Mouse (Mus musculus) adrenal gland, postnatal 14 days (tissue): ENCODE data around the gene Kat6b. TPM values are rescaled to one million over a fixed set of nuclear protein-coding genes. Genes with fewer than 3 reads are reported as not detected.
"Not testable (repeated sequence)": the region's sequence is repeated elsewhere in the genome, so short reads cannot be mapped to it uniquely, and the experiment has no call there.

Experiments
- DNase-seq: peaks from one replicate; pipeline ENCODE4 v3.0.0; 2021; ENCODE audit warnings: mixed read lengths
- total RNA-seq: library from RNA; stranded (reverse); gene quantifications from 2 replicates; pipeline ENCODE4 v1.2.3, GENCODE M21; 2021

Kat6b gene
- total RNA-seq, 1 experiment from 2014 or later, result 43.4 TPM

DNA sequence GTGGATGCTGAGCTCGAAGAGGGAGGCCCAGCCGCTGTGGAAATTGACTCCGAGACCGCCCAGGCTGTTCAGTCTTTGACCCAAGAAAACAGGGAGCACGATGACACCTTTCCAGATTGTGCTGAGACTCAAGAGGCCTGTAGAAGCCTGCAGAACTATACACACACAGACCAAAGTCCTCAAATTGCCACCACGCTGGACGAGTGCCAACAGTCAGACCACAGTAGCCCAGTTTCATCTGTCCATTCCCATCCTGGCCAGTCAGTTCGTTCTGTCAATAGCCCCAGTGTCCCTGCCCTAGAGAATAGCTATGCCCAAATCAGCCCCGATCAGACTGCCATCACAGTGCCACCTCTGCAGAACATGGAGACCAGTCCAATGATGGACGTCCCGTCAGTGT is 188.0 kb downstream of the Kat6b start:
- DNase-seq, result no peak

DNA sequence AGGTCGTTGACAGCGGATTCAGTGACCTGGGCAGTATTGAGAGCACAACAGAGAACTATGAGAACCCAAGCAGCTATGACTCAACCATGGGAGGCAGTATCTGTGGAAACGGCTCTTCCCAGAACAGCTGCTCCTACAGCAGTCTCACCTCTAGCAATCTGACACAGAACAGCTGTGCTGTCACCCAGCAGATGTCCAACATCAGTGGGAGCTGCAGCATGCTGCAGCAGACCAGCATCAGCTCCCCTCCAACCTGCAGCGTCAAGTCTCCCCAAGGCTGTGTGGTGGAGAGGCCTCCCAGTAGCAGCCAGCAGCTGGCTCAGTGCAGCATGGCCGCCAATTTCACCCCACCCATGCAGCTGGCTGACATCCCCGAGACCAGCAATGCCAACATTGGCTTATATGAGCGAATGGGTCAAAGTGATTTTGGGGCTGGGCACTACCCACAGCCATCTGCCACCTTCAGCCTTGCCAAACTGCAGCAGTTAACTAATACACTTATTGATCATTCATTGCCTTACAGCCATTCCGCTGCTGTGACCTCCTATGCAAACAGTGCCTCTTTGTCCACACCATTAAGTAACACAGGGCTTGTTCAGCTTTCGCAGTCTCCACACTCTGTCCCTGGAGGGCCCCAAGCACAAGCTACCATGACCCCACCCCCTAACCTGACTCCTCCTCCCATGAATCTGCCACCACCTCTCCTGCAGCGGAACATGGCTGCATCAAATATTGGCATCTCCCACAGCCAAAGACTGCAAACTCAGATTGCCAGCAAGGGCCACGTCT is 188.6 kb downstream of the Kat6b start:
- no peak for DNase-seq

DNA sequence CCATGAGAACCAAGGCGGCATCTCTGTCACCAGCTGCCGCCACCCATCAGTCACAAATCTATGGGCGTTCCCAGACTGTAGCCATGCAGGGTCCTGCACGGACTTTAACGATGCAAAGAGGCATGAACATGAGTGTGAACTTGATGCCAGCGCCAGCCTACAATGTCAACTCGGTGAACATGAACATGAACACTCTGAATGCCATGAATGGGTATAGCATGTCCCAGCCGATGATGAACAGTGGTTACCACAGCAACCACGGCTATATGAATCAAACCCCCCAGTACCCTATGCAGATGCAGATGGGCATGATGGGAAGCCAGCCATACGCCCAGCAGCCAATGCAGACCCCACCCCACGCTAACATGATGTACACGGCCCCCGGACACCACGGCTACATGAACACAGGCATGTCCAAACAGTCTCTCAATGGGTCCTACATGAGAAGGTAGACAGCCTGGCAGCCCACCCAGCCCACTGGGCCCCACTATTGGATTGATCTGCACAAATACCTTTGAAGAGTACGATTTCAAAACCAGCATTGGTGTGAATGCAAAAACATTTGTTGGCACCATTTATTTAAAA is 189.3 kb downstream of the Kat6b start:
- DNase-seq, result not testable (repeated sequence)

DNA sequence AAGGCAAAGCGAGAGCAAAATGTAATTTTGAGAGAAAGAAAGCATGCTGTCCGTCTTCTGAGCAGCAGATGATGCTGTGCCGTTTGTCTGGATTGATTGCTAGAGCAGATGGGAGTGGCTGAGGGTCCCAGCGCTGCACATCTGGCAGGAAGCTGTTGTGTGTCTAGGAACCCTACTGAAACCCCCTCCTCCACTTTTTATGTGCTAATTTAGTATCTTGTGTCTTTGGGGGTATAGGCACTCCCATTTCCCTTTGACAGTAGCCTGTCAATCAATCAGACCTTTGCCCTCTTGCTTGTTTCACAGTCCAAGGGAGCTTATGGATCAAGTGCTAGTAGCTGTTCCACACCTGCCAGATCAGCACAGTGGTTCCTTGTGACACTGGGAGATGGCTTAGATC is 191.9 kb downstream of the Kat6b start:
- DNase-seq, result no peak

DNA sequence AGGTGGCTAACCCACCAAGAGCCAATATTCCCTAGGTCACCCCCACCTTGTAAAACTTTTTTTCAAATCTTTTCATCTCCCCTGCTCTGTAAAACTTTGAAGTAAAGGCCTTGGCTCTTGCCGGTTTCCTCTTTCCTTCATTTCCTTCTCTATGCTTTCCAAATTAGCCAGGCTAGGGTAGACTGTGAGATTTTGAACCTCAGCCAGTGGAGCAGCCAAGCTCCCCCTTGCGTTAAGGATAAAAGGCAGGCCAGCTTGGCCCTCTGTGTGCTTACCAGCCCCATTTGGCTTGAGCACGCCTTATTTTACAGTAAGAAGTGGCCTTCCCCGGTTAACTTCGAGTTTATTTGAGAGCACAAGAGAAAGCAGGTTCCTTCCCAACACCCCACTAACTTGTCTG is 193.2 kb downstream of the Kat6b start:
- DNase-seq, result no peak

DNA sequence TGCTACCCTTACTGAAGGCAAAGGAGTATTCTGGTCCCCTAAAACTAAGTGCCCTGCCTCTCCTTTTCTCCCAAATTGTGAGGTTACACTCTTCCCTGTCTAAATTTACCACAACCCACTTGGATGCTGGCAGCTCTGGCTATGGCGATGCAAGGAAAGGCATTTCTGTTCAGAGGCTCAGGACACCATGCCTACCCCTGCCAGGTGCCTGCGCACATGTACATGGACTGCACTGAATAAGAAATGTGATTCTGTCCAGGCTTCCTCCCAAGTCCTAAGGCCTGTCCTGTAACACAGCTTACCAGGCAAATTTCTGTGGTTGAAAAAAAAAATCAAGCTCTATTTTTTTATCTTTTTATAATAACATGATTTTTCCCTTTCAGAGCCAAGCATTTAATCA is 195.0 kb downstream of the Kat6b start:
- DNase-seq, result no peak

DNA sequence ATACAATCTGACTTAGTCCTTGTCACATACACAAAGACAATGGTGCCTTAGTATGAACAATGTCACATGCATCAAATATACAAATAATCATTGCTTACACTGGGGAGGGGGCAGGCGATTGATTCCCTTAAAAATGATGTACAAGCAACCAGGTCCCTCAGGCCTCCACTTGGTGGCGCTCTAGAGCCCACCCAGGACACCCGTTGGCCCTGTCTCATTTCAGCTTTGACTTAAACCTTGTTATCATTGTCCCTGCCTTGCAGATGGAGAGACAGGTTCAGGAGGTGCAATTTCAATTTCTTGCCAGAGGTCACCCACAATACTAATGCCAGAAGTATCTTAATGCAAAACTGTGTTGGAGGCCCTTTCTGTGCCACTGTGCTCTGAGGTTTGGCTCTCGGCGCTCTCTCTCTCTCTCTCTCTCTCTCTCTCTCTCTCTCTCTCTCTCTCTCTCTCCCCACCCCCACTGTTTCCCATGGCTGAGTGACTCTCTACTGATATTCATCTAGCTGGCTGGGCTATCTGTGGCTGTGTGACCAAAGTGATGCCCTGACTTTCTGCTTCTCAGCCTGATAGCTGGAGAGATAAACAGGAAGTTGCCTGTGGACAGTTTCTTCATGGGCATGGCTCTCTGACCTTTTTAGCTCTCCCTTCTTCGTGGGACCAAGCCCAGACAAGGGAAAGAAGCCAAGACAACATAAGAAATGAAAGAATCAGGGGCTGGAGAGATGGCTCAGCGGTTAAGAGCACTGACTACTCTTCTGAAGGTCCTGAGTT is 197.5 kb downstream of the Kat6b start:
- peak; percentile 82 for DNase-seq

DNA sequence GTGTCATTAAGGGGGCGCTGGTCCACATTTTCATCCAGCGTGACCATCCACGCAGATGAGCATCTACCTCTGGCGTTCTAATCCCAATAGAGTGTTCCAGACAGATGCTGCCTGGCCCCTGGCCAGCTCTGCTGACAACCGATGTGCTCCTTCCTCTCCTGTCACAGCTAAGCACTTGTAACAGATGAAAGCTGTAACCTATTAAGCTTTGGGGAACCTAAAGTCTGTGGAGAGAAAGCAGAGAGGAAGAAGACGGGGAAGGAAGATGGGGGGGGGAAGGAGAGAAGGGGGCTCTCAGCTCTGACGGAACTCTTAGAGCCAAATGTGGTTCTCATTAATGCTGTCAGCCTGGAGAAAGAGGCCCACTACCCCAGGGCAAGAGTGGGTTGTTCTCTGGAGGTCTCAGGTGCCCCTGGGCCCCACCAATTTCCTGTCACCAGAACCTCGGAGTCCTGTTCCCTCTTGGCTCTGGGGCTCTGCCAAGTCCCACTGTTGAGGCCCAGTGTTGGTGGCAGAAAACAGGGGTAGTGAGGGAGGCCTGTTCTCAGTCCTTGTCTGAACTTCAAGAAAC is 198.5 kb downstream of the Kat6b start:
- peak; percentile 34 for DNase-seq

DNA sequence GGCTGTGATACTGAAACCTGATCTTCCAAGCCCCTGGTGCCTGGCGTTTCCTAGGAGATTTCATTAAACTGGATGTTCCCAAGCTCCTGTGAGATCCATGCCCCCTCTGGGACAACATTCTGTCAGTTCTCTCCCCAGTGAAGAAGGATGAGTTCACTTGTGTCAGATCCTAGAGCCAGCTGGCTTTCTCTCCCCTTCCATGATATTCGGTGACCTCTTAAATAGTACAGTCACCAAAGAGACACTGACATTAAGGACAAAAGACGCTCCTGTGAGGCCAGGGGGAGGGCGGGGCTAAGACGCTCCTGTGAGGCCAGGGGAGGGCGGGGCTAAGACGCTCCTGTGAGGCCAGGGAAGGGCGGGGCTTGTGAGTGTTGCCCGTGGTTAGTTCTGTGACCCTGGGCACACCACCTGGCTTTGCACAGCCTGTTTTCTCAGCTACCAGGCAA is 201.5 kb downstream of the Kat6b start:
- peak; percentile 81 for DNase-seq

DNA sequence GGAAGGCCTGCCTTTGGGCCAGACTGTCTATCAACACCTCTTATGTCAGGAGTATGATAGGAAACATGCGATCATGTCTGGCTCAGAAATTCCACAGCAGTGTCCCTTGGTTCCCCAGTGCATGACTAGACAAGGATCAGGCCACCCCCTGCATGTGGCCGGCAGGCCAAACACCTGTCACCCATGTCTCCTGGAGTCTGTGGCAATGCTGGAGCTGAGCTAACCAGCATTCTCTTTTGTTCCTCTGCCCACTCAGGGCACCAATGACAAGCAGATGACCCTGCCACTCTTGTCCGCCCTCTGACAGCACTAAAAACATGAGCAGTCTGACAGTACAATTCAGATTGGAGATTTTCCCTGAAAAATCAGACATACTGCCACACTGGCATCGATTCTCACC is 202.6 kb downstream of the Kat6b start:
- DNase-seq, result no peak

DNA sequence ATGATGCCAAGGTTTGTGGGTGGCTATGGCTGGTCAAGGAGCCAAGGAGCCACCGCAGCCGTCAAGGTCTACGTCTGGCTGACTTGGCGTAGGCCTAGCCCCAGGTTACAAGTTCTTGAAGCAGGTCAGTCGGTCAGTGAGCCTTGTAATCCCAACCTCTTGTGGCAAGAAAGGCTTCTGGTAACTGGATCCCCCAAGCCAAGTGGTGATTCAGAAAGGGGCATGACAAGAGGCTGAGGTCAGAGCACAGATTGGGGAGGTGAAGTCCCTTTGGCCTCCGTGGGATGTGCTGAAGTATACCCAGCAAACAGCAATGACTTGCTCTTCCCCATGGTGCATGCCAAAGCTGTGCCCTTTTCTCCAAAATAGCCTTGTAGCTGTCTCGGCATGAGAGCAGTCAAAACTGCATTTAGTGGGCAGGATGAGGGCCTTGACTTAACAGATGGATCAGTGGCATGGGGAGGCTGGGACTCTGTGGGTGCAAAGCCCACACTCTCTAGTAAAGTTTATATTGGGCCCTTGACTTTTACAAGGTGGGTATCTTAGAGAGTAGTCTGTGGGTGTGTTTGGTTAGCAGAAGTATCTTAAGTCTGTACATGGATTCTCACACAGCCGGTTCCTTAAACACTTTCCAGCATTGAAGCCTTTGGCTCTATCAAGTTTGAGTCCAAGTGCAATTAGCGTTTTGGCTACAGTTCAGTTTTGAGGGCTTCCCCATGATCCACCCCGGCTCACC is 204.3 kb downstream of the Kat6b start:
- DNase-seq, result no peak

DNA sequence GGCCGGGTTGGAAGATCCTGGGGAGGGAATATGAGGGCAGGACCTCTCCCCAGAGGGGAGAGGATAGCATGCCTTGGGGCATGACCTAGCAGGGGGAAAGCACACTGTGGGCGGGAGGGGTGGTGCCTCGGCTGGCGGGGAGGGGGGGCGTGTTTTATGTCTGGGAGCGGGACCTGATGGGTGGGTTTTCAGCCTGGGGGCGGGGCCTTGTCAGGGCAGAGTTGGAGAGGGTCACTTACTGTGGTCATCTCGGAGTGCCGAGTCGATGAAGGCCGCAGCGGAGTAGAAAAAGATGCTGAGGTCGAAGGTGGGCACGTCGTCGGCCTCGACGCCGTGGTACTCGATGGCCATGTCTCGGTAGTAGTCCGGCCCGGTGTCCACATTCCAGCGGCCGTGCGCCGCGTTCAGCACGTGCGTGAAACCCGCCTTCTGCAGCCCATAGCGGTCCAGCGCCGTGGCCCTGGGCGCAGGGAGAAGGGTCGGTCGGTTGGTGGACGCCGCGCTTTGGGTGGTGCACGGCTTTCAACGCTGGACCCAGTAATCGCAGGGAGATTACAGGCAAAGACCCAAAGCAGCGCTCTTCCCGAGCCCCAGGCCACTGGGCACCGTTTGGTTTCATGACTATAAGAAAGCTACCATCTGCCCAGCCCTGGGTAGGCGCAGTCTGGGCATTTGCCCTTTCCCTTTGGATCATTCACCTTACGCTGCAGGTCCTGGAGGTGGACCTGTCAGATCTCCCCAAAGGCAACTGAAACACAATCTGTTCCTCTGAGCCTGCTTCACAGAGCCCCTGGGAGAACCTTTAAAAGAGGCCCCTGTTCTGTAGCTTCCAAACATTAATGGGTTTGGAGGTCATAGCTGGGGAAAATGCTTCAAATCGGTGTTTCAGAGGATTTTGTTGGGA is 205.4 kb downstream of the Kat6b start:
- DNase-seq, result no peak

DNA sequence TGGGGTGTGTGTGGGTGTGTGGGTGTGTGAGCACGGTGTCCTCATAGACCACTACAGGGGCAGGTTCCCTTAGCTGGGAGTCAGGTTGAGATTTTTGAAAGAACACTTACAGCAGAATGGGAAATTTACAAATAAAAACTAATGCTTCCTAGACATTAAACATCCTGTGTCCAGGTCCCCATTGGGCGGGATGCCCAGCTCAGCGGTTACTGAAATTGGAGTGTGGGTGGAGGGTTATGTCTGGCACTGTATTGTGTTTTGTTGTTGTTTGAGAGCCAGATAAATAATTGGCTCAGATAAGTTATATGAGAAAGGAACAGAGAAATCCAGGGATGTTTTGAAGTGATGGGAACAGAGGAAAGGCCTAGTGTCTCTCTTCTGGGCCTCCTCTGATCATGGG is 209.8 kb downstream of the Kat6b start:
- DNase-seq, result no peak

DNA sequence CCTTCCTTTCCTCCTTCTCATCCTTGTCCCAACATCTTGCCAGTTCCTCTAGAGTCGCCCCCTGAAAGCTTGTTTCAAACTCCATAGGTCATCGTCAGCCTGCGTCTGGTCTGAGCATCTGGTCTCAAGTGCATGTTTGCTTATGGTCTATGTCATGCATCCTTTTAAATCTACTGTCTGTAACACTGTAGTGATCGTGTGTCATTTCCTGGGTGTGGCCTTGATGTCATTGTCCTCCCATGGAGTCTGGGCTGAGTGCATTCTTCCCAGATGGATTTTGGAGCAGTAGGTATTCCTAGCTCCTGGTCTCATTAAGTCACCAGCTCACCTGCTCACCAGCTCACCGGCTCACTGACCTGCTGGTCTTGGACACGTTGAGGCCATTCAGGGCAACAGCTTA is 213.8 kb downstream of the Kat6b start:
- DNase-seq, result no peak

DNA sequence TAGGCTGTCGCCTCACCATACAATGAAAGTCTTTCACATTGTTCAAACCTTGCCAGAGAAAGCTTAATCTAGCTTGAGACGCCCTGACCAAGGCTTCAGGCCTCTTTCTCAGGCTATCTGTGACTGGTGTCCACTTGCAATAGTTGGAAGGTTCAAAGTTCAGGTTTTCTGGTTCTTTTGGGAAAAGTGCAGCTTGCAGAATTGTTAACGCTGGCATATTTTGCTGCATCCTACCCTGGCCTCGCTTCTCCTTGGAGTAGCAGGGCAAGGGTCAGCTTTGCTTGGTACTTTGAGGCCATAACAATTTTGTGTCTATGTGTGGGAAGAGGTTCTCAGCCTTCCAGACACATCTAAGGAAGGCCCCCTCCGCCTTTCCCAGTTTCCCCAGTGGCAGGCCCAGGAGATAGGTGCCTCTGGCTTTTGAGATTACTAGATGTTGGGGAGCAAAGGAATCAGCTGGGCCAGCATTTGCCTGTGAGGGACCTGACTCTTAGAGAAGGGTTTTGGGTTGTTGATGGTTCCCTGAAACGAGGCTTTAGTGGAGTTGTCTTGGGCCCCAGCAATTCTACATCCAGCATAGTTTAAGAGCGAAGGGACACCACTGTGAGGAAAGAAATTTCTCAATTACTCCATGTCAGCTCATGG is 215.1 kb downstream of the Kat6b start:
- DNase-seq, result no peak

DNA sequence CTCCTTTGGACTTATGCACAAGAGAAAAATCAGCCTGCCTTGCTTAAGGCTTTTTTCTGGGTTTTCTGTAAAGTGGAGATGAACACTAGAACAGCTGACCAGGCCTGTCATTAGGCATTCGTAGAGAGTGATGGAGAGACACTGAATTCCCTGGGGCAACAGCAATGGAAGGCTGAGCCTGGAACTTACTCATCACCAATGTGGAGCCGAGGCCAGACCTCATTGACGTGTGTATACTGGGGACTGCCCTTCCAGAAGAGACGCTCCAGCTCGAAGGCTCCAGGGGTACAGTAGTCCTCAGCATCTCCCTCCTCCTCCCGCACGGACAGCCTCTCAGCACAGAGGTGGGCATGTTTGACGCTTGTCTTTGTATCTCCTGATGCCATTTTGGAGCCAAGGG is 221.5 kb downstream of the Kat6b start:
- DNase-seq, result no peak

DNA sequence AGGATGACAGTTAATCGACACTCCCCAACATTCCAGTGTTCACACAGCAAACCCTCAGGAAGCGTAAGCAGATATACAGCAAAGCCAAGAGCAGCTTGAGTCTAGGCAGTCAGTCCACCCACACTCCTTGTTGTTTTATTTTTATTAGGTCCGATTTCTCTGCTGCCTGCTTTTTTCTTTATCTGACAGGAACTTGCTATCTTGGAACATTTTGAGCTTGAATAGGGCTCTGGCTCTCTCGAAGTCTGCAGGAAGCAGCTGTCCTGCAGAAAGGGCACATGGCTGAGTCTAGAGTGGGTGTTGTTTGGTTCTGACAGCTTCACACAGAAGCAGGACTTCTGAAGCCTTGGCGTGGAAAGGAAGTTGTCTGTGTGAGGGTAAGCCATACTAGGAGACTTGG is 222.0 kb downstream of the Kat6b start:
- DNase-seq, result no peak

DNA sequence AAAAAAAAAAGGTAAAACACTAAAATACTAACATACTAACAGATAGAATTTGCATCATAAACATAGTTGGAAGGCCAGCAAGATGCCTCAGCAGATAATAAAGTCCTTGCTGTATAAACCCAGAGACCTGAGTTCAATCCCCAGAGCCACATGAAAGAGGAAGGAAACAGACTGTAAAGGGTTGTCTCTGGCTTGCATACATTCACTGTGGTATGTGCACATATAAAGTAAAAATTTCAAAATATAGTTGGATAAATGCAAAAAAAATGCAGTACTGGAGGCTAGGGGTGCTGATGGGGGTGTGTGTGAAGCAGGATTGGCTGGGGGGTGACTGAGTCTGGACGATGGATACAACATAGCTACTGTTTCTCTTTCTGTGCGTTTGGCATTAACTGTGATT is 224.2 kb downstream of the Kat6b start:
- DNase-seq, result no peak

DNA sequence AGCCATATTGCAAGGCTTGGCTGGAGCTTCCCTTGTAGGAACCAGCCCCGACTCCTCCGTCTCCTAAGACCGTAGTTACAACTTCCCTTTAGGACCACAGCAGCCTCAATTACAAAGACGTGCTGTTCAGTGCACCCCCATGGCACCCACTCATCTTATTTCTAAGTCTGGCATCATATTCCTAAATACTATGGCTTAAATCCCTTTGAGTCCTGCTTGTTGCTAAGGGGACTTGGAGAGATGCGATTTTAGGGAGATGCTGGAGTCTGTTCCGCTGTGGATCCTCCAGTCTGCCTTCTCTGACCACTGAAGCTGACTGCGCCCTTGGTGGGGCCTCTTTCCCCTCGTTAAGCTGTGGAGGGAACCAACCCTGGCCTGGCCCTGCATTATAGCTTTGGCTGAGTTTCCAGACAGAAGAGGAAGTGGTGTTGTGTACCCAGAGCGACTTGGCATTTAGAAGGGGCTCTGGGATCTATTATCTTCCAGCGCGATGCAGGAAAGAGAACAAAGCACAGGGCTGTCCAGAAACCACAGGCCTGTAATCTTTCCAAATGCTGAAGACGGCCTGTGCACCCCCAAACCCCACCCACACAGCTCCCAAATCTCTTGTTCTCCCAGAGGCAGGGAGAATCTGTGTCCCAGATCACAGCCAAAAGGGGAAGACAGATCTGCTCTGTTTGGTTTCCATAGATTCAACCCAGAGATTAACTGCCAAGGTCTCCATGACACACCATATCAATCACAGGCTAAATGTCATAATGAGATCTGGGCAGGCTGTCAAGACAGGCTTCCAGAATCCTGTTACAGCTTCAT is 225.7 kb downstream of the Kat6b start:
- peak; percentile 55 for DNase-seq

DNA sequence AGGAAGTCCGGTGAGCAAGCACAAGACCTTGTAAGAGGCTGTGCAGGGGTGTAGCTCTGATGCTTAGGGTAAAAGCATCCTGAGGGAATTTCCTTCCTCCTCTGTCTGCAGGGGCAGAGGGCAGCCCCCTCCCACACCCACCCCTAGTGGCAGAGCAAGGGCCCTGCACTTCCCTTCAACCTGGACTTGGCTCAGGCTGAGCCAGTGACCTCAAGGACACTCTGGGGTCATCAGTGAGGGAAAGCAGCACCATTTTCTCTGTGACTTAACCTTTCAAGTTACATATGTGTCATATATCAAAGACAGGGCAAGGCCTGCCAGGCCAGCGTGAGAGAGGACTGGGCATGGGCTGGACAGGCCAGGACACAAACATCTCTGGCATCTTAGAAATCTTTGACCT is 228.3 kb downstream of the Kat6b start:
- peak; percentile 71 for DNase-seq
